Mouse (Mus musculus) olfactory bulb, adult 2 months (tissue): ENCODE measurements at regions not wholly inside any gene's neighbourhood (a gene's known extent, or its start where the extent isn't known, plus 50 kb on each side); places are given as distances from the start of the nearest gene placed in this dataset.

Source experiments
- CTCF ChIP-seq: fragments of 200-500 bp; IDR thresholded peaks from 2 replicates; pipeline ENCODE4 v1.5.1; 2012; ENCODE audit warnings: low read depth, mild to moderate bottlenecking, low read length, moderate library complexity; ENCODE audit not compliant: insufficient read depth
- POLR2A ChIP-seq: fragments of 200-500 bp; IDR thresholded peaks from 2 replicates; pipeline ENCODE4 v1.6.1; 2012; ENCODE audit warnings: mild to moderate bottlenecking, low read depth, low read length, moderate library complexity; ENCODE audit not compliant: insufficient read depth

DNA sequence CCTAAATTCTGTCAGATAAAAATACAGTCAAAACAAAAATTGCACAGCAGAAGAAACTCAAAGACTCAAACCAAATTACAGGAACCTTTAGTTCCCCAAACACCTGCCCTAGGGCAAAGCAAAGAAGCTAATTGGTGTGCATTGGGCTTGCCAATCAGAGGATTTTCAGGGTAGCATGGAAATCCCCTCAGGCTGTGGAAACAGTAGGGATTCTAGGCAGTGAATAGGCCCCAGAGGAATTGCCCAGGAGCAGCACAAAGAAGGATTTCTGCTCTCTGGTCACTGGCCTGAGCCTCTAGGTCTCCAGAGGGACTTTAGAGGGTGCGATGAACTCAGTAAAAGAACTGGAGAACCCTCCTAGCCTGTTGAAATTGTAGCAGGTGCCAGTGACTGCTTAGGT lies 220.1 kb upstream of the Sp4 start:
- TF ChIP-seq POLR2A: no peak
- no peak for TF ChIP-seq CTCF
